Mouse (Mus musculus) kidney, postnatal 0 days (tissue): ENCODE measurements around the gene Sphk1. TPM values are rescaled to one million over a fixed set of nuclear protein-coding genes. Genes with fewer than 3 reads are reported as not detected.

Source experiments
- ATAC-seq: fragments of 200-750 bp; cut with Nextera tagmentation; replicated peaks from 2 replicates; pipeline ENCODE4 v1.8.0; 2017; ENCODE audit warnings: low read depth, moderate number of reproducible peaks, moderate TSS enrichment, moderate library complexity; ENCODE audit not compliant: low FRiP score
- DNase-seq: peaks from one replicate; pipeline ENCODE4 v3.0.0-alpha.2; 2016; ENCODE audit warnings: low spot score
- H3K27ac ChIP-seq: fragments of 300-500 bp; sonication (generic); 2 replicates; pipeline ENCODE4 v1.5.1; 2014; ENCODE audit warnings: mild to moderate bottlenecking
- H3K27me3 ChIP-seq: fragments of 300-500 bp; sonication (generic); 2 replicates; pipeline ENCODE4 v1.6.1; 2014; ENCODE audit warnings: low read length, mixed read lengths; ENCODE audit not compliant: insufficient read depth
- H3K36me3 ChIP-seq: fragments of 300-500 bp; sonication (generic); 2 replicates; pipeline ENCODE4 v1.6.1; 2014; ENCODE audit warnings: low read length, mixed read lengths; ENCODE audit not compliant: insufficient read depth
- H3K4me1 ChIP-seq: fragments of 300-500 bp; sonication (generic); replicated peaks from 2 replicates; pipeline ENCODE4 v1.6.1; 2014; ENCODE audit warnings: antibody characterized with exemption, low read length, mixed read lengths; ENCODE audit not compliant: insufficient read depth
- H3K4me2 ChIP-seq: fragments of 300-500 bp; sonication (generic); 2 replicates; pipeline ENCODE4 v1.6.1; 2014; ENCODE audit warnings: mild to moderate bottlenecking, low read length, moderate library complexity, mixed read lengths
- H3K4me3 ChIP-seq: fragments of 300-500 bp; sonication (generic); replicated peaks from 2 replicates; pipeline ENCODE4 v1.5.1; 2014; ENCODE audit warnings: low read depth, low read length
- H3K9ac ChIP-seq: fragments of 300-500 bp; sonication (generic); 2 replicates; pipeline ENCODE4 v1.6.1; 2014; ENCODE audit warnings: low read depth, low read length
- H3K9me3 ChIP-seq: fragments of 300-500 bp; sonication (generic); replicated peaks from 2 replicates; pipeline ENCODE4 v1.6.1; 2016; ENCODE audit warnings: low read length, inconsistent platforms, mixed read lengths
- CTCF ChIP-seq: IDR thresholded peaks from 2 replicates; pipeline ENCODE4 v1.5.1; 2016; ENCODE audit warnings: antibody characterized with exemption, low read depth, mild to moderate bottlenecking, moderate library complexity
- WGBS: fragments of 180-500 bp; shearing (Covaris S2); extraction: QIAGEN DNeasy Blood & Tissue Kit; methylation state at CpG from one replicate; pipeline ENCODE4 v1.1.7; 2014; 5-methylcytosine and 5-hydroxymethylcytosine counted together
- polyA plus RNA-seq: library from polyadenylated mRNA; unstranded; fragments of >200 nt; fragmentation: Nextera tagmentation; extraction: Ambion mirVana; gene quantifications from 2 replicates; pipeline ENCODE4 v1.2.1, GENCODE M21; 2015

Gene Sphk1
- polyA plus RNA-seq, 1 experiment from 2014 or later = 9.0 TPM

DNA sequence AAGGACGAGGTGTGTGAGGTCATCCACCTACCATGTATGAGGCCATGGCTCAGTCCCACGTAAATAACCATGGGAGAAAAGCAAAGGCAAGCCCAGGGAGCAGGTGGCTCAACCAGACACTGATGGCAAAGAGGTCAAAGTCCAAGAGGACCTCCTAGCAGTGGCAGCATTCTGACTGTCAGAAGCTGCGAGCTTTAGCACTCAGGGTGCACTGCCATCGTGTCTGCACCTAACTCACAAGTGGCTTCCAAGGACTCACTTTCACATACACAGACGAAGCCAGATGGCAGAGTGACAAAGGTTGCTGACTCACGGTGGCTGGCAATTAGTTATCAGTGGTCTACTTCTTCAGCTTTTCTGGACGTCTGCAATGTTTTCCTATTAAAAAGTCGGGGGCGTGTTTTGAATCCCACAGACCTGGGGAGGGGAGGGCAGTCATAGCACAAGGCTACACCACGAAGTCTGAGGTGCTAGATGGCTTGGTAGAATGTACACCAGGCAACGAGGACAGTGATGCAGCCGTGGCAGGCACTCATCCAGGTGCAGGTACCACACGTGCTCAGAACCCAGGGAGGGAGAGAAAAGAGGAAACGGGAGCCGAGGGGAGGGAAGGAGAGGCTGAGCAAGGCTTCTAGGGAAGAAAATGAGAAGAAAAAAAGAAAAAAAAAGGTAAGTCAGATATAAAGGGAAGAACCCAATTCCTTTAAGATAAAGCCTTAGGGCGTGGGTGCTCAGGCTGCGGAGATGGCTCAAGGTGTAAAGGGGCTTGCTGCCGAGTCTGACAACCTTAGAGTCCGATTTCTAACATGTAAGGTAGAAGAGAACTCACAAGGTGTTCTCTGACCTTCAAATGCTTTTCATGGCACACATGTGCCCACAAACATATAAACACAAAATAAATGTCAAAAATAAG lies 41.3 kb downstream of the Sphk1 start:
- Histone ChIP-seq H3K9ac (no peak overlapping the region), H3K27me3 (no peaks in the 10 kb centered on the region), H3K27ac (no peak overlapping the region), H3K4me3 (no peak overlapping the region), H3K36me3 (no peaks in the 10 kb centered on the region), H3K4me1 (peaks cover 18% of the 10 kb centered on the region), H3K9me3 (no peaks in the 10 kb centered on the region), H3K4me2 (no peak overlapping the region)
- WGBS = 60% methylated on average over 19 of the region's 19 CpGs
- TF ChIP-seq CTCF = no peak
- ATAC-seq = no peak
- no peak for DNase-seq

DNA sequence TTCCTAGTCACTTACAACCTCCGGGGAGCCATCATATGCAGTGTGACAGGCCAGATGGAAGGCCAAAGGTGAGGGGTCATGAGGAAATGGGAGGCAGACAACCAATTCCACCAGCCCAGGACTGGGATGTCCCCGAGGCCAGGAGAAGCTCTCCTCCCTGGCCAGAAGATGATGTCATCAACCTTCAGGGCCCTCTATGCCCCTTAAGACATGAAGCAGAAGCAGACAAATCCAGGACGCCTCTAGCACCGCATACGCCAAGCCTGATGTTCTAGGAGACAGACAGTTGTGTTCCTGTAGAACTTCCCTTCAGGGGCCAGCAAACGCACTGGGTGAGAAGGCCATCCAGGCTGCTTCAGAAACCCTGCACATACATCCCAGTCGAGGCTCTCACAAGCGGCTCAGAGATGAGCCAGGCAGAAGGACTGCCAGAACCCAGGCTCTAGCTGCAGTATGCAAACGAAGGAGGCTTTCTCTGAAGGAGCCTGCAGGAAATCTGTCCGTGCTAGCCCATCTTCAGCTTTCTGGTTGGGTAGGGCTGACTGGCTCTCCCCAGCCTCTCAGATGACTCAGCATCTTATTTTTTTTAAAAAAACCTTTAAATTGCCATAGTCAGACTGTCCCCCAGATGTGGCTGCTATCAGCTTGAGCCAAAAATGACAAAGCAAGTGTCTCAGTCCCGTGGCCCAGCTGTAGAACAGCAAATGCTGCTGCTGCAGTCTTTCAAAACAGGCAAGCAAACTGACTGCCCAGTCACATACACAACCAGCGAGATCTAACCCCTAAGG lies 42.2 kb downstream of the Sphk1 start:
- no peaks in the 10 kb centered on the region for H3K9me3 ChIP-seq
- no peak for ATAC-seq
- H3K27ac ChIP-seq = no peak overlapping the region
- no peak for DNase-seq
- no peaks in the 10 kb centered on the region for H3K27me3 ChIP-seq
- TF ChIP-seq CTCF = no peak
- 59% methylated on average over 12 of the region's 12 CpGs for WGBS
- peaks cover 18% of the 10 kb centered on the region for H3K4me1 ChIP-seq
- H3K4me3 ChIP-seq = no peak overlapping the region
- no peaks in the 10 kb centered on the region for H3K36me3 ChIP-seq
- no peak overlapping the region for H3K4me2 ChIP-seq
- no peak overlapping the region for H3K9ac ChIP-seq

DNA sequence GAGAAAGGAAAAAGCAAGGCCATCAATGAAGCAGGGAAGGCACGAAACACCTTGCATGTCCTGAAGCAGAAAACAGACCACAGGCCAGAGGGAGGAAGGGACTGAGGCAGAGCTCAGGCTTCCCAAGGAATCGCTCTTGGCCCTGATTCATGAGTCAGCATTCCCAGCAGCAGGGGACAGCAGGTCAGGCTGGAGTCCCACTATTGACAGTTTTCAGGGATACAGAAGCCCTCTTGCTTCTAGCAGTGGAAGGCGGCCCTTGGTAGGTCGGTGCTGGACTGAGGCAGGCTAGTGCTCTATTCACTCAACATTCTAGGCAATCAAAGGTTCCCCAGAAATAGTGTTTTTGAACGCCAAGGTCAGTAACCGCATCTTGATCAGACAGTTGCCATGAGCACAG lies 43.8 kb downstream of the Sphk1 start:
- peaks cover 18% of the 10 kb centered on the region for H3K4me1 ChIP-seq
- 61% methylated on average over 6 of the region's 6 CpGs for WGBS
- no peak for DNase-seq

DNA sequence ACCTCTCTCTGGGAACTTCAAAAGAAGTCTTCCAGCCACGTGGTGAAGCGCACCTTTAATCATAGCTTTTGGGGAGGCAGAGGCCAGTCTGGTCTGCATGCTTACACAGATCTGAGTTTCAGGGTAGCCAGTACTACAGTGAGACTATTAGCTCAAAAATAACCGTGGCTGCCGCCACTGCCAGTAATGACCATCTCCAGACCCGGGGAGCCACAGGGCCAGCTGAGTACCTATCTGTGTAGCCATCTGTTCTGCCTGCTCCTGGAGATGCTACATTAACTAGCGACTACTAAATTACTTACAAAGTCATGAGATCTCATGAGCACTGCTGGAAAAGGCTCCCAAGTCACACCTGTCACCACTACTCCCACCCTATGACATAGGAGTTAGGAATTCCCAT lies 44.3 kb downstream of the Sphk1 start:
- Histone ChIP-seq H3K27me3 (no peaks in the 10 kb centered on the region), H3K9me3 (no peaks in the 10 kb centered on the region), H3K36me3 (no peaks in the 10 kb centered on the region), H3K4me2 (no peak overlapping the region), H3K4me1 (peaks cover 18% of the 10 kb centered on the region), H3K27ac (no peak overlapping the region), H3K4me3 (no peak overlapping the region), H3K9ac (no peak overlapping the region)
- no peak for TF ChIP-seq CTCF
- 67% methylated on average over 6 of the region's 6 CpGs for WGBS
- no peak for ATAC-seq
- no peak for DNase-seq

More for the DNA sequence above, 43.8 kb downstream of the Sphk1 start:
- Histone ChIP-seq H3K4me2 (no peak overlapping the region), H3K4me3 (no peak overlapping the region), H3K27me3 (no peaks in the 10 kb centered on the region), H3K27ac (no peak overlapping the region), H3K36me3 (no peaks in the 10 kb centered on the region), H3K9ac (no peak overlapping the region), H3K9me3 (no peaks in the 10 kb centered on the region)
- TF ChIP-seq CTCF = no peak
- no peak for ATAC-seq

DNA sequence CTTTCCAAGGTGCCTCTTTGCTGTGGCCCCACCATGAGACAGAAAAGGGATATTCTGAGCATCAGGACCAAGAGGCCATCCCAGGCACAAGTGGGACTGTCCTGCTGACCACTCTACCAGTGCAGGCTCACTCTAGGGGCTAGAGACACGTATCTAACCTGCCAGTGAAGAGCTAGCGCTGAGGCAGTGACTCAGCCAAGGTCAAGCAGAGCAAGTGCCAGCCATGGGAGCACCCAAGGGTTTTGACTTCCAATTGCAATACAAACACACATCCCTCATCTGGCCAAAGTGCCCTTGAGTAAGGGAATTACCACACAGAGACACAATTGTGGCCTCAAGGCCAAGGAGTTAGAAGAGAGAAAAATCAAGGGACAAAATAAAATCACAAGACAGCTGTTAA lies 44.7 kb downstream of the Sphk1 start:
- Histone ChIP-seq H3K4me2 (no peak overlapping the region), H3K9ac (no peak overlapping the region), H3K36me3 (no peaks in the 10 kb centered on the region), H3K4me1 (peaks cover 21% of the 10 kb centered on the region), H3K4me3 (no peak overlapping the region), H3K27me3 (no peaks in the 10 kb centered on the region), H3K27ac (no peak overlapping the region), H3K9me3 (no peaks in the 10 kb centered on the region)
- 80% methylated on average over 2 of the region's 2 CpGs for WGBS
- DNase-seq (no peak), ATAC-seq (no peak)
- TF ChIP-seq CTCF = no peak

DNA sequence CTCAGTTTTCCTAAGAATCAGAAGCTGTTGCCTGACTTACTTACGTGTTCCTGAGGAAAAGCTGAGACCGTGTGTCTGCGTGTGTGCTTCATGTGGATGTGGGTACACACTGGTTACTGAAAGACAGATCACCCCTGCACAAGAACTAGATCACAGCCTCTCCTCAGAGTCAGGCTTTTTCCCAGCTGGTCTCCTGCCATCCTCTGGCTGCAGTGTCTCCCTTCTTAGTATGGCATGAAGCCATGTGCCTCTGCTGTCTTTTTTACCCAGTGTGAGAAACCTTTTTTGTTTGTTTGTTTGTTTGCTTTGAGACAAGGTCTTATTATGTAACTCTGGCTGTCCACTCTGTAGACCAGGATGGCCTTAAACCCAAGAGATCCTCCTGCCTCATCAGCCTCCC lies 48.6 kb downstream of the Sphk1 start:
- DNase-seq (no peak), ATAC-seq (no peak)
- WGBS = 96% methylated on average over 3 of the region's 3 CpGs
- no peaks in the 10 kb centered on the region for H3K9me3 ChIP-seq
- no peak overlapping the region for H3K9ac ChIP-seq
- no peak overlapping the region for H3K4me3 ChIP-seq
- no peaks in the 10 kb centered on the region for H3K27me3 ChIP-seq
- no peak overlapping the region for H3K27ac ChIP-seq
- no peak for TF ChIP-seq CTCF
- H3K4me1 ChIP-seq = 0 out of 2 replicates have a peak, but pooled peaks cover 5% of the 10 kb centered on the region
- H3K4me2 ChIP-seq = no peak overlapping the region
- no peaks in the 10 kb centered on the region for H3K36me3 ChIP-seq
